Mouse (Mus musculus) cortical plate, adult 2 months (tissue): Measurements from ENCODE around the gene Tmem132c.

Experiments
- CTCF ChIP-seq: fragments of 200-500 bp; IDR thresholded peaks from 2 replicates; pipeline ENCODE4 v1.5.1; 2011; ENCODE audit warnings: mild to moderate bottlenecking, control low read depth, low read length; ENCODE audit not compliant: insufficient read depth; ENCODE audit errors: extremely low read depth
- POLR2A ChIP-seq: fragments of 200-500 bp; IDR thresholded peaks from 2 replicates; pipeline ENCODE4 v1.6.1; 2011; ENCODE audit warnings: mild to moderate bottlenecking, low read length, control low read depth; ENCODE audit not compliant: insufficient read depth; ENCODE audit errors: extremely low read depth

DNA sequence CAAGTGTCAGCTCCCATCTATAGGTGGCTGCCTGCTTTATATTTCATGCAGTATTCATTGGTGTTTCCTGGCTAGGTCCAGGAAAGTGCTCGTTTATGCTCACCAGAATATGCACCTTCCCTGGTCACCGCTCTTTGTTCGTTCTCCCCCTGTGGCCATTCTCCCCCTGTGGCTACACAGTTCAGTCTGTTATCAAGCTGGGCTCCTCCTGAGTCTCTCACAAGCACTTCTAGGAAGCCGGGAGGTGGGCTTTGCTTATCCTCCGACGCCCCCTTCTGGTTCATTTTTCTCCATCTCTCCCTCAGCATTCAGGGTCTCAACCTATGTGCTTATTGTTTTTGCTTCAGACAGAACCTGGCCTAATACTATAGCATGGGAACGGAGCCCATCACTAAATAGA, 6.9 kb upstream of the Tmem132c start:
- no peak for TF ChIP-seq POLR2A
- no peak for TF ChIP-seq CTCF
